Mouse (Mus musculus) lung, embryonic 16.5 days (tissue): ENCODE results near the gene Ifrd2. TPM values are rescaled to one million over a fixed set of nuclear protein-coding genes. Genes with fewer than 3 reads are reported as not detected.
A peak's percentile ranks its signal among the peaks of the same experiment; 100 is the strongest.

Experiments
- ATAC-seq: fragments of 200-750 bp; cut with Nextera tagmentation; 2 replicates; pipeline ENCODE4 v1.8.0; 2017; ENCODE audit warnings: low read depth, mild to moderate bottlenecking, moderate library complexity
- H3K27ac ChIP-seq: fragments of 300-500 bp; sonication (generic); 2 replicates; pipeline ENCODE4 v1.5.1; 2014; ENCODE audit warnings: mild to moderate bottlenecking, control low read depth, low read length
- H3K27me3 ChIP-seq: fragments of 300-500 bp; sonication (generic); 2 replicates; pipeline ENCODE4 v1.6.1; 2014; ENCODE audit warnings: low read depth, low read length, mixed read lengths; ENCODE audit not compliant: control insufficient read depth, insufficient read depth
- H3K36me3 ChIP-seq: fragments of 300-500 bp; sonication (generic); 2 replicates; pipeline ENCODE4 v1.6.1; 2014; ENCODE audit warnings: low read length; ENCODE audit not compliant: control insufficient read depth, insufficient read depth
- H3K4me1 ChIP-seq: fragments of 300-500 bp; sonication (generic); replicated peaks from 2 replicates; pipeline ENCODE4 v1.6.1; 2014; ENCODE audit warnings: low read length, mixed read lengths; ENCODE audit not compliant: control insufficient read depth, insufficient read depth
- H3K4me2 ChIP-seq: fragments of 300-500 bp; sonication (generic); 2 replicates; pipeline ENCODE4 v1.6.1; 2014; ENCODE audit warnings: low read depth, low read length, control low read depth
- H3K4me3 ChIP-seq: fragments of 300-500 bp; sonication (generic); 2 replicates; pipeline ENCODE4 v1.5.1; 2014; ENCODE audit warnings: mild to moderate bottlenecking, low read length, control low read depth
- H3K9ac ChIP-seq: fragments of 300-500 bp; sonication (generic); 2 replicates; pipeline ENCODE4 v1.6.1; 2014; ENCODE audit warnings: low read length, control low read depth
- H3K9me3 ChIP-seq: fragments of 300-500 bp; sonication (generic); 2 replicates; pipeline ENCODE4 v1.6.1; 2016; ENCODE audit warnings: low read length; ENCODE audit not compliant: control insufficient read depth
- WGBS: fragments of 180-500 bp; shearing (Covaris S2); extraction: QIAGEN DNeasy Blood & Tissue Kit; methylation state at CpG from one replicate; pipeline ENCODE4 v1.1.7; 2014; 5-methylcytosine and 5-hydroxymethylcytosine counted together
- polyA plus RNA-seq: library from polyadenylated mRNA; unstranded; fragments of >200 nt; fragmentation: Nextera tagmentation; extraction: Ambion mirVana; gene quantifications from 2 replicates; pipeline ENCODE4 v1.2.1, GENCODE M21; 2015

Gene Ifrd2
- polyA plus RNA-seq = 44.1 and 51.9 TPM in 2 replicates

- Histone ChIP-seq H3K9me3 (no peaks in the 10 kb centered on the region), H3K4me2 (peak within 1 kb of the TSS; percentile 84), H3K36me3 (peaks cover 23% of the 10 kb centered on the region; the same call in 1 of the 2 replicates), H3K27ac (peak within 1 kb of the TSS; percentile 62; the same call in 1 of the 2 replicates), H3K27me3 (no peaks in the 10 kb centered on the region), H3K9ac (peak within 1 kb of the TSS; percentile 66), H3K4me3 (peak within 1 kb of the TSS; percentile 62), H3K4me1 (peaks cover 18% of the 10 kb centered on the region)
- WGBS = 9% methylated on average over 45 of the region's 46 CpGs
- peak; percentile 98 for ATAC-seq
Observed at GRCm38 (mm10) chr9:107586974-107587832, at the start of gene Ifrd2. TSS of gene Ifrd2 (plus strand) at chr9:107587642.

- no peak overlapping the region for H3K4me3 ChIP-seq
- WGBS = 86% methylated on average over 7 of the region's 7 CpGs
- peaks cover 36% of the 10 kb centered on the region for H3K4me1 ChIP-seq
- no peak for ATAC-seq
- no peak overlapping the region for H3K27ac ChIP-seq
- H3K27me3 ChIP-seq = no peaks in the 10 kb centered on the region
- H3K36me3 ChIP-seq = peaks cover 23% of the 10 kb centered on the region
- H3K9ac ChIP-seq = no peak overlapping the region
- no peaks in the 10 kb centered on the region for H3K9me3 ChIP-seq
- no peak overlapping the region for H3K4me2 ChIP-seq
Observed at GRCm38 (mm10) chr9:107538231-107538630, 49.2 kb upstream of the Ifrd2 start.

GRCm38 (mm10) chr9:107538711-107539110 lies 48.7 kb upstream of the Ifrd2 start:
- no peak overlapping the region for H3K4me2 ChIP-seq

GRCm38 (mm10) chr9:107539940-107540339 lies 47.5 kb upstream of the Ifrd2 start:
- H3K9ac ChIP-seq = no peak overlapping the region
- WGBS = 90% methylated on average over 8 of the region's 8 CpGs
- no peak for ATAC-seq
- H3K4me2 ChIP-seq = no peak overlapping the region
- no peaks in the 10 kb centered on the region for H3K27me3 ChIP-seq
- H3K4me3 ChIP-seq = no peak overlapping the region
- peaks cover 36% of the 10 kb centered on the region for H3K4me1 ChIP-seq
- H3K9me3 ChIP-seq = no peaks in the 10 kb centered on the region
- H3K27ac ChIP-seq = no peak overlapping the region
- peaks cover 32% of the 10 kb centered on the region for H3K36me3 ChIP-seq

More at GRCm38 (mm10) chr9:107538711-107539110, 48.7 kb upstream of the Ifrd2 start:
- Histone ChIP-seq H3K4me3 (no peak overlapping the region), H3K9me3 (no peaks in the 10 kb centered on the region), H3K4me1 (peaks cover 36% of the 10 kb centered on the region), H3K27ac (no peak overlapping the region), H3K9ac (no peak overlapping the region), H3K27me3 (no peaks in the 10 kb centered on the region), H3K36me3 (peaks cover 23% of the 10 kb centered on the region)
- 88% methylated on average over 3 of the region's 3 CpGs for WGBS
- no peak for ATAC-seq

- no peaks in the 10 kb centered on the region for H3K9me3 ChIP-seq
- H3K27ac ChIP-seq = no peak overlapping the region
- no peaks in the 10 kb centered on the region for H3K27me3 ChIP-seq
- H3K36me3 ChIP-seq = peaks cover 32% of the 10 kb centered on the region
- no peak overlapping the region for H3K4me3 ChIP-seq
- no peak overlapping the region for H3K4me2 ChIP-seq
- H3K4me1 ChIP-seq = peaks cover 33% of the 10 kb centered on the region
- 52% methylated on average over 4 of the region's 4 CpGs for WGBS
- no peak overlapping the region for H3K9ac ChIP-seq
- ATAC-seq = no peak
Observed at GRCm38 (mm10) chr9:107540420-107540819, 47.0 kb upstream of the Ifrd2 start.

- peak overlapping the region; percentile 24; the same call in 1 of the 2 replicates for H3K27ac ChIP-seq
- peak overlapping the region; percentile 93 for H3K4me2 ChIP-seq
- no peaks in the 10 kb centered on the region for H3K27me3 ChIP-seq
- ATAC-seq = no peak
- no peaks in the 10 kb centered on the region for H3K9me3 ChIP-seq
- peaks cover 32% of the 10 kb centered on the region for H3K36me3 ChIP-seq
- WGBS = 23% methylated on average over 10 of the region's 10 CpGs
- peak overlapping the region; percentile 67 for H3K4me3 ChIP-seq
- peaks cover 27% of the 10 kb centered on the region for H3K4me1 ChIP-seq
- peak overlapping the region; percentile 81 for H3K9ac ChIP-seq
Observed at GRCm38 (mm10) chr9:107541005-107541404, 46.4 kb upstream of the Ifrd2 start.

- Histone ChIP-seq H3K27me3 (no peaks in the 10 kb centered on the region), H3K9ac (peak within 1 kb of the TSS; percentile 81), H3K4me2 (peak within 1 kb of the TSS; percentile 93), H3K9me3 (no peaks in the 10 kb centered on the region), H3K4me3 (peak within 1 kb of the TSS; percentile 67), H3K36me3 (peaks cover 32% of the 10 kb centered on the region), H3K27ac (peak within 1 kb of the TSS; percentile 28), H3K4me1 (peaks cover 23% of the 10 kb centered on the region)
- under 1% methylated on average over 46 of the region's 46 CpGs for WGBS
- ATAC-seq = peak; percentile 89
Observed at GRCm38 (mm10) chr9:107541474-107542351, 45.7 kb upstream of the Ifrd2 start, which contains the start of the genes Cyb561d2 and Nprl2. TSS of gene Cyb561d2 (minus strand) at chr9:107542193. TSS of gene Nprl2 (plus strand) at chr9:107542226.

- 0 out of 2 replicates have a peak, but pooled peaks have one; percentile 4 for ATAC-seq
- WGBS = under 1% methylated on average over 11 of the region's 11 CpGs
- peak overlapping the region; percentile 93 for H3K4me2 ChIP-seq
- peaks cover 32% of the 10 kb centered on the region for H3K36me3 ChIP-seq
- peaks cover 25% of the 10 kb centered on the region for H3K4me1 ChIP-seq
- H3K9me3 ChIP-seq = no peaks in the 10 kb centered on the region
- no peaks in the 10 kb centered on the region for H3K27me3 ChIP-seq
- H3K9ac ChIP-seq = peak overlapping the region; percentile 81
- H3K27ac ChIP-seq = peak overlapping the region; percentile 16; the same call in 1 of the 2 replicates
- peak overlapping the region; percentile 67 for H3K4me3 ChIP-seq
Observed at GRCm38 (mm10) chr9:107542352-107542686, 45.1 kb upstream of the Ifrd2 start.

- peaks cover 31% of the 10 kb centered on the region for H3K36me3 ChIP-seq
- H3K4me2 ChIP-seq = peak overlapping the region; percentile 93
- WGBS = 35% methylated on average over 8 of the region's 8 CpGs
- H3K9ac ChIP-seq = peak overlapping the region; percentile 81
- H3K27me3 ChIP-seq = no peaks in the 10 kb centered on the region
- ATAC-seq = no peak
- no peak overlapping the region for H3K27ac ChIP-seq
- H3K4me1 ChIP-seq = peaks cover 27% of the 10 kb centered on the region
- no peaks in the 10 kb centered on the region for H3K9me3 ChIP-seq
- peak overlapping the region; percentile 67 for H3K4me3 ChIP-seq
Observed at GRCm38 (mm10) chr9:107542721-107543120, 44.7 kb upstream of the Ifrd2 start.
